Mouse (Mus musculus) heart, embryonic 15.5 days (tissue): Measurements from ENCODE around the gene Ajm1. TPM values are rescaled to one million over a fixed set of nuclear protein-coding genes. Genes with fewer than 3 reads are reported as not detected.
A peak's percentile ranks its signal among the peaks of the same experiment; 100 is the strongest.
"Not testable (repeated sequence)": the region's sequence is repeated elsewhere in the genome, so short reads cannot be mapped to it uniquely, and the experiment has no call there.

ENCODE experiments used
- ATAC-seq: fragments of 200-750 bp; cut with Nextera tagmentation; replicated peaks from 2 replicates; pipeline ENCODE4 v1.8.0; 2017; ENCODE audit warnings: low read depth, moderate TSS enrichment; ENCODE audit not compliant: insufficient number of reproducible peaks, insufficient read depth, low FRiP score
- H3K27ac ChIP-seq: fragments of 300-500 bp; sonication (generic); 2 replicates; pipeline ENCODE4 v1.5.1; 2015; ENCODE audit warnings: mild to moderate bottlenecking, inconsistent platforms
- H3K27me3 ChIP-seq: fragments of 300-500 bp; sonication (generic); 2 replicates; pipeline ENCODE4 v1.6.1; 2015; ENCODE audit warnings: inconsistent platforms
- H3K36me3 ChIP-seq: fragments of 300-500 bp; sonication (generic); 2 replicates; pipeline ENCODE4 v1.6.1; 2015; ENCODE audit warnings: mild to moderate bottlenecking, inconsistent platforms
- H3K4me1 ChIP-seq: fragments of 300-500 bp; sonication (generic); replicated peaks from 2 replicates; pipeline ENCODE4 v1.6.1; 2015; ENCODE audit warnings: inconsistent platforms
- H3K4me2 ChIP-seq: fragments of 300-500 bp; sonication (generic); 2 replicates; pipeline ENCODE4 v1.6.1; 2015; ENCODE audit warnings: inconsistent platforms, mild to moderate bottlenecking, moderate library complexity
- H3K4me3 ChIP-seq: fragments of 300-500 bp; sonication (generic); 2 replicates; pipeline ENCODE4 v1.5.1; 2015; ENCODE audit warnings: mild to moderate bottlenecking, inconsistent platforms
- H3K9ac ChIP-seq: fragments of 300-500 bp; sonication (generic); 2 replicates; pipeline ENCODE4 v1.6.1; 2015; ENCODE audit warnings: mild to moderate bottlenecking, inconsistent platforms
- H3K9me3 ChIP-seq: fragments of 300-500 bp; sonication (generic); replicated peaks from 2 replicates; pipeline ENCODE4 v1.6.1; 2016; ENCODE audit warnings: inconsistent platforms
- WGBS: fragments of 180-500 bp; shearing (Covaris S2); methylation state at CpG from one replicate; pipeline ENCODE4 v1.1.7; 2015; ENCODE audit warnings: mixed read lengths; 5-methylcytosine and 5-hydroxymethylcytosine counted together
- polyA plus RNA-seq: library from polyadenylated mRNA; unstranded; fragments of >200 nt; fragmentation: Nextera tagmentation; extraction: Ambion mirVana; gene quantifications from 2 replicates; pipeline ENCODE4 v1.2.1, GENCODE M21; 2015

The Ajm1 gene
- polyA plus RNA-seq, 1 experiment from 2014 or later = 0.30 TPM

- Histone ChIP-seq H3K4me3 (no peak overlapping the region), H3K9me3 (no peaks in the 10 kb centered on the region), H3K27ac (no peak overlapping the region), H3K9ac (no peak overlapping the region), H3K4me2 (no peak overlapping the region), H3K27me3 (no peaks in the 10 kb centered on the region), H3K36me3 (peaks cover 52% of the 10 kb centered on the region), H3K4me1 (peaks cover 14% of the 10 kb centered on the region)
- 77% methylated on average over 9 of the region's 9 CpGs for WGBS
- ATAC-seq = no peak
Measured at GRCm38 (mm10) chr2:25561946-25562345, 19.6 kb downstream of the Ajm1 start.

- H3K36me3 ChIP-seq = peaks cover 47% of the 10 kb centered on the region
- no peak overlapping the region for H3K27ac ChIP-seq
- no peak for ATAC-seq
- no peak overlapping the region for H3K4me3 ChIP-seq
- no peak overlapping the region for H3K9ac ChIP-seq
- no peaks in the 10 kb centered on the region for H3K27me3 ChIP-seq
- peaks cover 18% of the 10 kb centered on the region for H3K4me1 ChIP-seq
- H3K9me3 ChIP-seq = no peaks in the 10 kb centered on the region
- 84% methylated on average over 8 of the region's 8 CpGs for WGBS
- H3K4me2 ChIP-seq = no peak overlapping the region
Measured at GRCm38 (mm10) chr2:25560551-25560950, 21.0 kb downstream of the Ajm1 start.

- Histone ChIP-seq H3K9ac (peak overlapping the region; percentile 90), H3K4me1 (peaks cover 18% of the 10 kb centered on the region), H3K4me3 (peak overlapping the region; percentile 81), H3K27ac (no peak overlapping the region), H3K9me3 (no peaks in the 10 kb centered on the region), H3K4me2 (peak overlapping the region; percentile 93), H3K36me3 (peaks cover 36% of the 10 kb centered on the region), H3K27me3 (no peaks in the 10 kb centered on the region)
- ATAC-seq = no peak
- WGBS = 64% methylated on average over 6 of the region's 6 CpGs
Measured at GRCm38 (mm10) chr2:25558774-25559173, 22.8 kb downstream of the Ajm1 start.

DNA sequence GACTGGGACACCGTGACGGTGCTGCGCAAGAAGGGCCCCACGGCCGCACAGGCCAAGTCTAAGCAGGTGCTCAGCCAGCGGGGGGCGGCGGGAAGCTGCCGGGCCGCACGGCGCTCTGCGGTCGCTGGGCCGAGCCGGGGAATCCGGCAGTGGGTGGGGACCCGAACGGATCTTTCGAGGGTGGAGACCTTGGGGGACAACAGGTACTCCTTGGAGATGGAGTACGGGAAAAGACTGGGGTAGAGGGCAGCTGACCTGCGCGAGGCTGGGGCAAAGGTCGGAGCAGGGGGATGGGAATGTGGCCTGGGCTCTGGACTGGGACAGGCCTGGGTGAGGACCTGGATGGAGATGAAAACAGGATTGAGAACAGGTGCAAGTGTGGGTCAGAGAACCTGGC, 23.6 kb downstream of the Ajm1 start:
- Histone ChIP-seq H3K27me3 (no peaks in the 10 kb centered on the region), H3K9me3 (no peaks in the 10 kb centered on the region), H3K4me1 (peaks cover 18% of the 10 kb centered on the region), H3K4me3 (peak overlapping the region; percentile 81), H3K4me2 (peak overlapping the region; percentile 93), H3K9ac (peak overlapping the region; percentile 90), H3K36me3 (peaks cover 28% of the 10 kb centered on the region), H3K27ac (peak overlapping the region; percentile 75)
- under 1% methylated on average over 24 of the region's 24 CpGs for WGBS
- peak; percentile 15 for ATAC-seq

DNA sequence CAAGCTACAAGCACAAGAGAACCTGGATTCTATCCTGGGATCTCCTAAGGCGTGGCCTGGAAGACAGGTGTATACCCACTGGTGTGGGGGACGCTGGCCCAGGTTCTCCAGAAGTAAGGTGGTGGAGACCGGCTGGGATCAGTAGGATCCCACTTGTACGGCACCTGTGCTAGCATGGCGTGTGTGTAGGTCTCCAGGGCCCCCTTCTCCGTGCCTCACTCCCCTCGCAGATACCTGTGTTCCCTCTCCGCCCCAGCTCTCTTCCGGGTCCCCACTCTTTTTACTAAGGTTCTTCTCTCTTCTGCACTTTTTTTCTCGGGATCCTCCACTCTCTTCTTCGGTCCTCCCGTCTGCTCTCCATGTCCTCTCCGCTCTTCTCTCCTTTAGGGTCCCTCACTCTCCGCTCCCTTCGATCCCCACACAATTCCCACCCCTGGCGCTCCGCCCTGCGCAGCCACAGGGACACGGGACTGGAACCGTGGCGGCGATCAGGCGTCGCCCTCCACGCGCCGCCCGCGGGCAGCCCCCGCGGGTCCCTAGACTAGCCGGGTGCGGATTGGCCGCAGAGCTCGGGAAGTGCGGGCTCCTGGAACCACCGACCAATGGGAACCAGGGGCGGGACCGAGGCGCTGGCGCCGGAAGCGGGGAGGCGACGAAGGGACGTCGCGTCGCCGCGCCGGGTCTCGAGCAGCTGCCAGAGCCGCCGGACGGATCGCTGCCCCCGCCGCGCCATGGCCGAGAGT, 24.2 kb downstream of the Ajm1 start, which contains the start of gene Edf1:
Edf1 (plus strand) TSS at position 627 of the 743 bp plus-strand sequence.
- H3K36me3 ChIP-seq = peaks cover 24% of the 10 kb centered on the region
- peaks cover 18% of the 10 kb centered on the region for H3K4me1 ChIP-seq
- peak; percentile 98 for ATAC-seq
- H3K9ac ChIP-seq = peak within 1 kb of the TSS; percentile 90
- under 1% methylated on average over 61 of the region's 61 CpGs for WGBS
- no peaks in the 10 kb centered on the region for H3K27me3 ChIP-seq
- peak within 1 kb of the TSS; percentile 93 for H3K4me2 ChIP-seq
- no peaks in the 10 kb centered on the region for H3K9me3 ChIP-seq
- H3K4me3 ChIP-seq = peak within 1 kb of the TSS; percentile 81
- peak within 1 kb of the TSS; percentile 75 for H3K27ac ChIP-seq

GRCm38 (mm10) chr2:25556296-25556695, 25.3 kb downstream of the Ajm1 start:
- Histone ChIP-seq H3K36me3 (peaks cover 13% of the 10 kb centered on the region), H3K4me3 (no peak overlapping the region), H3K9ac (no peak overlapping the region), H3K4me2 (no peak overlapping the region; the same call in 1 of the 2 replicates), H3K9me3 (no peaks in the 10 kb centered on the region), H3K27me3 (no peaks in the 10 kb centered on the region), H3K27ac (no peak overlapping the region), H3K4me1 (peaks cover 18% of the 10 kb centered on the region)
- no peak for ATAC-seq
- WGBS = 64% methylated on average over 1 of the region's 1 CpGs

GRCm38 (mm10) chr2:25555479-25555878, 26.1 kb downstream of the Ajm1 start:
- not testable (repeated sequence) for H3K36me3 ChIP-seq, H3K9me3 ChIP-seq, H3K9ac ChIP-seq, H3K4me2 ChIP-seq, H3K4me3 ChIP-seq, ATAC-seq, H3K27ac ChIP-seq, H3K27me3 ChIP-seq
- 52% methylated on average over 2 of the region's 2 CpGs for WGBS
- peaks cover 18% of the 10 kb centered on the region for H3K4me1 ChIP-seq

GRCm38 (mm10) chr2:25553171-25553786, 28.3 kb downstream of the Ajm1 start:
- H3K4me1 ChIP-seq, H3K9me3 ChIP-seq, H3K36me3 ChIP-seq, ATAC-seq, H3K27me3 ChIP-seq, H3K4me2 ChIP-seq, H3K9ac ChIP-seq, H3K4me3 ChIP-seq, H3K27ac ChIP-seq: not testable (repeated sequence)
- 84% methylated on average over 4 of the region's 4 CpGs for WGBS

DNA sequence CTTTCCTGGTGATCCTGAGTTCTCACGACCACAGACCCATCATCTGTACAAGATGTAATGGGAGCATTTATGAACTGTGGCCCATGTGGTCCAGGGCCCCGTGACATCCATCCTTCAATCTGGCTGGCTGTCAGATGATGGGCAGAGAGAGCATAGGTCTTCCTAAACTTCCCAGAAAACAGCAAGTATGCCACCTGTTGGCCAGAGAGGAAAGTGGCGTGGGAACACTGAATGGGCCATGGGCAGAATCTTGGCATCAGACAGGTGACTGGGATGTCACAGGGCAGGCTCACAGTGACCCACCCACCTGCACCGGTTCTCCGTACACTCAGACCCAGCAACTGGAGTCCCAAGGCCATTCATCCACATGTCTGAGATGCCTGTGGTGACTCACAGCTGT, 30.4 kb downstream of the Ajm1 start:
- H3K9ac ChIP-seq = no peak overlapping the region
- H3K27ac ChIP-seq = no peak overlapping the region
- no peak overlapping the region for H3K4me2 ChIP-seq
- H3K27me3 ChIP-seq = no peaks in the 10 kb centered on the region
- H3K4me1 ChIP-seq = peaks cover 3% of the 10 kb centered on the region
- H3K4me3 ChIP-seq = no peak overlapping the region
- ATAC-seq = no peak
- no peaks in the 10 kb centered on the region for H3K36me3 ChIP-seq
- no peaks in the 10 kb centered on the region for H3K9me3 ChIP-seq
- 25% methylated on average over 5 of the region's 5 CpGs for WGBS

DNA sequence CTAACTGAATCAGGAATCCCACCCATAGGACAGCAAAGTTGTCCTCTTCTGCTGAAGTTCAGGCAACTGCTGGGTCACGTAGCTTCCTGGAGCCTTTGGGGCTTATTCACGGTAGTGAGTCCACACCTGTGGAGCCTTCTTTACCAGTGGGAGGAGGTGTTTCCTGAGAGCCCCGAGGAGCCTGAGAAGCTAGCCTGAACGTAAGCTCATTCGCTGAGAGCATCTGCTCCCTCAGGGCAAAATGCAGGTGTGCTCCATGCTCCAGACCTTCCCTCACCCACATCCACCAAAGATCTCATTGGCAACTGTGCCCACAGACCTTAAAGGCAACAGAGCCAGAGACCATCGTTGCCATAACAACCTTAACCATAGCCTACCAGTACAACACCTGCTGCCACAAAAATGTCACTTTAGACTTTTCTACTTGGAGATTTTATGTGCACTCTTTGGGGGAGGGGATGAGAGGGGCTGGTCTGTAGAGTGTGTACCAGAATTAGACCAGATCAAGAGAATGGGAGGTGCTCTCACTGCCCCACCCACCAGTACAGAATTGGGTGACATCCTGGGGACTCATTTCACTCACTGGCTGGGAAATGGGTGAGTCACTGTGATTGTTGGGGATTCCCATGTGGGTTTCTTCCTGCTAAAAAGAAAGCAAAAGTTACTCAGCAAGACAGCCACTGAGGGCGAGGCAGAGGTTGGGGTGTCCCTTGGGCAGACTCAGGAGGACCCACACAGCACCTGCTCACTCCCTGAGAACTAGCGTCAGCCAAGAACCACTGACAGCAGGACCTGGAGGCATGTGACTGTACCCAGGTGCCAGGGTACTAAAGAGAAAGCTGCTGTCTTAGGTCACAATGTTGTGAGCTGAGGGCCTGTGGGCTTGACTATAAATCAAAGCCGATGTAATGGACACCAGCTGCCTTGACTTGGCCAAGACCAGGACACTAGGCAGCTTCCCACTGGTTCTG, 32.3 kb downstream of the Ajm1 start:
- no peak overlapping the region for H3K27ac ChIP-seq
- no peak overlapping the region for H3K4me3 ChIP-seq
- 66% methylated on average over 9 of the region's 9 CpGs for WGBS
- H3K36me3 ChIP-seq = no peaks in the 10 kb centered on the region
- H3K4me2 ChIP-seq = no peak overlapping the region
- no peaks in the 10 kb centered on the region for H3K27me3 ChIP-seq
- H3K9ac ChIP-seq = no peak overlapping the region
- ATAC-seq = no peak
- H3K4me1 ChIP-seq = peaks cover 16% of the 10 kb centered on the region
- H3K9me3 ChIP-seq = no peaks in the 10 kb centered on the region
